Mouse (Mus musculus) CD4-positive, CD25-positive, alpha-beta regulatory T cell, adult 4 months (primary cell): Measurements from ENCODE around the gene Ccne1. TPM values are rescaled to one million over a fixed set of nuclear protein-coding genes. Genes with fewer than 3 reads are reported as not detected.
"Not testable (repeated sequence)": the region's sequence is repeated elsewhere in the genome, so short reads cannot be mapped to it uniquely, and the experiment has no call there.

ENCODE experiments used
- ATAC-seq: one replicate; pipeline ENCODE4 v1.8.0; 2017
- polyA plus RNA-seq, 2 experiments: library from polyadenylated mRNA; unstranded; fragments of 100-300 nt; shearing (Covaris generic); gene quantifications; one replicate each; pipeline ENCODE4 v1.2.1; 2017

Gene Ccne1
- polyA plus RNA-seq: 1 to 10 TPM; 3.3 to 3.5 TPM

DNA sequence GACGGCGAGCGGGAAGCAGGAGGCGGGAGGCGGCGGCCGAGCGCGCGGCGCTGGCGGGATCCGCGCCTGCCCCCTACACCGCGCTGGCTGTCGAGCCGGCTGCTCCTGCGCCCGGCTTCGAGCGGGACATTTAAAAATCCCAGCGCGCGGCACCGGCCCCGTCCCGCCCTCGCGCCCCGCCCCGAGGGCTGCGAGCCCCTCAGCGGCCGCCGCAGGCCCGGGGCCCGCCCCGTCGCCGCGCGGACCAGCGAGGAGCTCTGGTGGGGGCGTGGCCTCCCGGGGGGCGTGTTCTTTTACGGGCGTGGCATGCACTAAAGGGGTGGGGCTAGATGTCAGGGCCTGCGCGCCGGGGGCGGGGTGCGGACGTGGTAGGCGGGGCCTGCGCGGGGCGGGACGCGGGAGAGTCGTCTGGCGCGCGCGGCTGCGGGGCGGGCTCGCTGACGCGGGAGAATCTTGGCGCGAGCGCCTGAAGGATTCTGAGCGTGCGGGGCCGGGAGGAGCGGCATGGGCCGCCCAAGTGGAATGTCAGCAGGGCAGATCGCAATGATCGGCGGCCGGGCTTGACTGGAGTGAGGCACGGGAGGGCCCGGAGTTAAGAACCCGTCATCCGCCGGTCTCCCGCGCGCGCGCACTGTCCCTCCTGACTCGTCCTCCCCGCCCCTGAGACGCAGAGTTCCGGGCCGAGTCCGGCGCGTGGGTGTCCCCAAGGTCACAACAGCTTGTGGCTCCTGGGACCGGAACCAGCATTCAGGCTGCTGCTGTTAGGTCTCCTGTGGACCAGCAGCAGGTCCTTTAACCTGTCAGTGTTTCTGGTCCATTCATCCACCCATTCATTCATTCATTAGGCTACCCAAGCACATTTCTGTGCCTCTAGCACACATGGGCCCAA is at the start of gene Ccne1:
Ccne1 (minus strand) TSS at position 164 of the 889 bp plus-strand sequence.
- ATAC-seq: peak; percentile 85

DNA sequence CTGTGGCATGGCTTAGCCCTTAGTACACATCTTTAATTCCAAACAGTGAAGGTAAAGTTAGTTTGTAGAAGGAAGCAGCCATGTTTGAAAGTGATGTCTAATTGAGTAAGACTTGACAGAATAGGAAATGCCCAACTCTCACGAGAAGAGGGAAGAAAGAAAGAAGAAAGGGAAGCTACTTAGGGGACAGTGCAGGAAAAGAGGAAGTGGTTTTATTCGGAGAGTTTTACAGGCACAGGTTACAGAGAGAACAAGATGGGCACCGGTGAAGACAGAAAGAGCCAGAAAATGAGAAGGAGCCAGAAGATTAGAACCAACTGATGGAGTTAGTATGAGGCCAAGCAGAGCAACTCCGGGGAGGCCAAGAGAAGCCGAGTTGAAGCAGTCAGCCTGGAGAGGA is 48.5 kb upstream of the Ccne1 start:
- no peak for ATAC-seq

DNA sequence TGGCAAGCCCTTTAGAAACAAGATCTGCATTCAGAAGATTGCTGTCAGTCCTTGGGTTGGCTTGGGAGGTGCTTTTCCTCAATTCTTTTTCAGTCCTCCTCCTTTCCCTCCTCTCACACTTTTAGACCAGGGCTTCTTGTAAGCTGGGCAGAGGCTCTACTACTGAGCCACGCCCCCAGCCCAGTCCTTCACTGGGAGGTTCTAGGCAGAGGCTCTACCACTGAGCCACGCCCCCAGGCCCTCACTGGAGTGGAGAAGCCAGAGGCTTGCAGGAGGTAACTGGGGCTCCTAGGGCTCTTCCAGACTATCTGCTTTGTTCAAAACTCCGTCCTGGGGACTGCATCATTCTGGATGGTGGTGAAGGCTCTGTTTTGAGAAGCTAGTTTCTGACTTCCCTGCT is 45.2 kb upstream of the Ccne1 start:
- no peak for ATAC-seq

DNA sequence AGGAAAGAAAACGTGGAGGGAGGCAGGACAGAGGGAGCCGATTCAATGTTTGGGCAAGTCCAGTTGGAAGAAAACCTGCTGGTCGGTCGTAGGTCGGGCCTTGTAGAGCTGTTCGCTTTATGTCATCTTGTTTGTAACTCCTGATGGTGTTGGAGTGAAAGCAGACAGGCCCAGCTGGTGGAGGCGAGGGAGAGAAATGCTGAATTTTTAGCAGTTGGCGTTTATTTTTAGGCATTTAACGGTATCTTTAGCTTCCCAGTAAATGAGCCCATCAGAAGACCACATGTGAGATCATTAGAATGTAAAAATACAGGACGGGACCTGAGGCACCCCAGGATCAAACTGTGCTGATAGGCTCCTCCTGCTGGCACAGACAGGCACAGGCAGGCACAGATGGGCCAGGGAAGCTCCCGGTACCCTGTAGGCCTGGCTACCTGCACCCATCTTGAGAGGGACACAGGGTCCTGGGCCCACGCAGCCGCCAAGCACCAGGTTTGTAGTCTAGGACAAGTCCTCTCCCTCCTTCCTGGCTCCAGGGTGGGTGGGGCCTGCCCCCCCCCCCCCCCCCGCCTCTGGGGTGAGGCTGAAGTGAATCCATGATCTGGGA is 44.5 kb upstream of the Ccne1 start:
- ATAC-seq: no peak

DNA sequence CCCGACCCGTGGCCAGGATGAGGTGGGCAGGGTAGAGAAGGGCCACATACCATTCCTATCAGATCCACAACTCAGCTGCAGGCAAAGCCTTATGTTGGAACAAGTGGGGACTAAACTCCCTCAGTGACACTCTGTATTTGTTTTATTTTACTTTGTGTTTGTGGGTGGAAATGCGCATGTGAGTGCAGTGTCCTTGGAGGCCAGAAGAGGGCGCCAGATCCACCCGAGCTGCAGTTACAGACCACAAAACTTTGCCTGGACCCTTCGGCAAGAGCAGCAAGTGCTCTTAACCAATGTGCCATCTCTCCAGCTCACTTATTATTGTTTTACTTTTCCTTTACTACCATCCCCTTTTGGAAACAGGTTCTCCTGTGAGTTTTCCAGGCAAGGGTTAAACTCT is 40.1 kb upstream of the Ccne1 start:
- no peak for ATAC-seq

DNA sequence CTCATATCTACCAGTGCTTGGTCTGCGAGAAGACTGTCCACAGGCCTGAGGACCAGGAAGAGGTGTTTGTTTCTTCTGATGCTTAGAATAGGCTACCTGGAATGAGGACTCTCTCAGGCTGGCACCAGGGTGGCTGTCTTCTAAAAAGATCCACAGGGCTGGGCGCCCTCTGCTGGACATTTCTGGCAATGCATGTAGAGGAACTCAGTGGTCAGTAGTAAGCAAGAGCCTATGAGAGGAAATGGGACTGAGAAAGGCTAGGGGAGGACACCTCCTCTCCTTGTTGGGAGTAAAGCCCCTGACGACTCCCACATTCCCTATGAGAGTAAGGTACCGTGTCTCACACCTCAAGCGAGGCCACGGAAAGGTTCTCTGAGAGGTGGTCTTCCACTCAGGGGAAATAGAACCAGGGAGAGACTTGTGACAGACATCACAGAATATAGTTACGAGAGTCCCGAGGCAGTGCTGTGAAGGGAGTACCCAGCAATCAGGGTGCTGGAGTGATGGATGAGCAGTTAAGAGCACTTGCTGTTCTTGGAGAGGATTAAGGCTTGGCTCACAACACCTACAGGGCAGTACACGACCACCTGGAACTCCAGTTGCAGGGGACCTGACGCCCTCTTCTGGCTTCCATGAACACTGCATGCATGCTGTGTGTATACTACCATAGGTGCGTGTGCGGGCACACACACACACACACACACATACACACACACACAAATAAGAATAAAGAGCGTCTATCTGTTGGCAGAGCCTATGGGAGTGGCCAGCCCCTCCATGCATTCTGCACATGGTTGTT is 34.6 kb upstream of the Ccne1 start:
- ATAC-seq: peak; percentile 80

DNA sequence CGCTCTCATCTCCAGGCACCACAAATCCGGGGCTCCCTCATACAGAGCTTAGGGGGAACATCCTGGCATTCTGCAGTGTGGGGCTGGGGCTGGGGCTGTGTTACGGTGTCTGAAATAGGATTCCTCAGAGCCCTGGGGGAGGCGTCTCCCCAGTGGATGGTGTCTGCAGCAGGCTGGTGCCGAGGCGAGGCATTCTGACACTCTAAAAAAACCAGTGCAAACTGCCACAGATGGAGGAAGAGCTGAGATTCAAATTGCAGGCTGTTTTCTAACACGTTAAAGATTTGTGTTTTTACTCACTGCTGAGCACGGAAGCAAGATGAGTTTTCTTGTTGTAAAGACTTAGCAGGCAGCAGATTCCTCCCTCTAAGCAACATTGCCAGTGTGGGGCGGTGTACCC is 33.0 kb upstream of the Ccne1 start:
- no peak for ATAC-seq

DNA sequence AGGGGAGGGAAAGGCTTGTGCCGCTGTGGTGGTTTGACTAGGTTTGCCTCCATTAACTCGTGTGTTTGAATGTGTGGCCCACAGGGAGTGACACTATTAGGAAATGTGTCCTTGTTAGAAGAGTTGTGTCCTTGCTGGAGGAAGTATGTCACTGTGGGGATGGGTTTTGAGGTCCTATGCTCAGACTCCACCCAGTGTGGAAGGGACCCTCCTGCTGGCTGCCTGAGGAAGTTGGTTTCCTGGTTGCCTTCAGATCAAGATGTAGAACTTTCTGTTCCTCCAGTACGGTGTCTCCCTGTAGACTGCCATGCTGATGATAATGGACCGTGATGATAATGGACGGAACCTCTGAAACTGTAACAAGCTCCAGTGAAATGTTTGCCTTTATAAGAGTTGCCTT is 27.1 kb upstream of the Ccne1 start:
- ATAC-seq: no peak

DNA sequence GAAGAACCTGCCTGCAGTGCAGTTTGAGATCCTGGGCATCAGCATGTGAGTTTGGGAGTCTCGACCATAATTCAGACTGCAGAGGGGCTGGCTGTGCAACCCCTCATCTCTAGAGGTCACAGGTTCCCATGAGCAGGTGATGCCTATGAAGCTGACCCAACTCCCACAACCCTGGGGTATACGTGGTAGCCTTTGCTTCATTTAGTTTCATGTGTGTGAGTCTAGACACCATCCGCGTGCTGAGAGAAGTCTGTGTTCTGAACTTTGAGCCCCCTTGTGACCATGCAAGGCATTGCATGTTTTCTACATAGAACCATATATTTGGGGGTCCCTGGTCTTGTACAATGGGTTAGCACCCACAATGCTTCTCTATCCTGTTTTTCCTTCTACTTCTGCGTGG is 23.9 kb upstream of the Ccne1 start:
- ATAC-seq: peak; percentile 93

DNA sequence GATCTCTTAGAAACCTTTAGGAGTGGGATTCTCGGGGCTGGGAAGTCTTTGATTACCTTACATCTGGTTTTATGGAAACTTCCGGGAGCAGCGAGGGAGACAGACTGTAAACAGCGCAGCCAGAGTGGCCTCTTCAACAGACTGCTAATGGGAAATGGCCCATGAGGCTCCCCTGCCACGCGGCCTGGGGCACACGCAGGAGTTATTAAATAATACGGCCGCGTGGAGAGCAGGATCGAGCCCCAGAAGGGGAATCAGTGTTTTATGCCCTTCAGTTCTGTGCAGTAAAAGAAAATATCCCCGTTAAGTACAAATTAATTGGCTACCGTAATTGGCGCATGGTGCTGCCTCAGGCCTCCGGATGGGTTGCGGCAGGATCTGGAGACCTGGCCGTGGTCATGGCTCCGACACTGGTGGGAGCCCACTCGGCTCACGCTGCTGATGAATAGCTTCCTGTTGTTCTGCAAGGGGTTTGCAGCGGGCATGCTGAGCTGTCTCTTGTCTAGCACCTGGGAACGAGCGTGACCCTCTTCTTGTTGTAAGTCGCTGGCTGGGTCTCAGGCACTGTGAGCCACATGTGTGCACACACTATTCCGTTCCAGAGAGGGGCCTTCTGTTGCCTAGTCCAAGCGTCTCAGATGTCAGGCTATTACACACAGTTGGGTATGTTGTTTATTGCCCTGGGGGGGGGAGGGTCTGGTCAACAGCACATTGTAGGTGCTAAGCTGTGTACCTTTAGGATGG is 22.8 kb upstream of the Ccne1 start:
- no peak for ATAC-seq

DNA sequence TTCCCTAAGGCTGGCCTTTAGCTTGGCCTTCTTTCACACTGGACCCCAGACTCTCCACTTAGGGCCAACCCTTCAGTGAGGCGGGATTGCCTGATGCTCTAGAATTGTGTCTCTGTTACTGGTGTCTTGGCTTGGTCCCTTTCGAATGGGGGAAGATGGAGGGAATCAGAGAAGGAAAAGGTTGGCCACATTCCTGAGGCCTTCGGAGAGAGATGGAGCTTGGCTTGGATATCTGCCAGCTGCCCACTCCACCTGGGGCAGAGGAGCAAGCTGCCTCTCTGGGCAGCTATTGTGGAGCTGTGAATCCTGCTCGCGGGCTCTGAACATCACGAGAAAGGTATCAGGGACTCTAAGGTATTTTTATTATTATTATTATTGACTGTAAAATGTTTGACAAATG is 22.2 kb upstream of the Ccne1 start:
- ATAC-seq: no peak

DNA sequence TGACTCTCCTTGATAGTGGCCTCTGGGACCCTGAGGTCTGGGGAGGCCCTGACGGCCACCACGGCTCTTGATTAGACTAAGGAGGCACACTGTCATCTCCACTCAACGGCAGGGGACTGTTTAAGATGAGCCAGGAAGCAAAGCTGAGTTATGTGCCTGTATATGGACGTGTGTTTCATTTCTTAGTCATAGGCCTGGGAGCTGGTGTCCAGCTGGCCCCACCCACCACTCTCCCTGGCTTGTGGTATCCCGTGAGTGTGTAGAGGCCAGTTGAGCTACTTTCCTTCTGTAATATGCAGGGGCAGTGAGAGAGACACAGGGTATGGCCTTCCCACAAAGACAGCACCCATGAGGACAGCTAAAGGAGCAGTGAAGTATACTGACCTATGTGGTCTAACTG is 20.9 kb upstream of the Ccne1 start:
- ATAC-seq: not testable (repeated sequence)

DNA sequence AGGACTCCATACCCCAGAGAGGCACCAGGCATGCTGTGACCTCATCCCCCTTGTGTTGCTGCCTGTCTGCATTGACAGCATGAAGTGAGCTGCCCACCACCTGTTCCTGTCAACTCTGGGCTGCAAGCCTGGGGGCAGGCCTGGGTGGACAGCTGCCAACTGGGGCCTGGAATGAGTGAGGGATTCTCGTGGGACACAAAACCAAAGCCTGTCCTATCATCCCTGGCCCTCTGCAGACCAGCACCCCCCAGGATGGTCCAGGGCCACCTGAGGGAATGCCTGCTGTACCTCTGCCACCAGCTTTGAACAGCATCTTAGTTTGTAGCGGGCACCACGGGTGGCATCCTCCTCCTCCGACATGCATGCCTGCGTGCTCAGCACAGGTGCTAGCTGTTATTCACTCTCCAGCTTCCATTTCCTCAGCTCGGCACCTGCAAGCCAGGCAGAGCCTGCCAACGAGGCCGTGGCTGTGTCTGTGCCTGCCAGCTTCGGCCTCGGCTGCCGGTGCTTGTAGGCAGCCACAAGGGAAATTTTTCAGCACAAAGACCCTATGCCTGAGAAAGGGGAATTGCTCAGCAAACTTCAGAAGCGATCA is 18.3 kb upstream of the Ccne1 start:
- no peak for ATAC-seq

DNA sequence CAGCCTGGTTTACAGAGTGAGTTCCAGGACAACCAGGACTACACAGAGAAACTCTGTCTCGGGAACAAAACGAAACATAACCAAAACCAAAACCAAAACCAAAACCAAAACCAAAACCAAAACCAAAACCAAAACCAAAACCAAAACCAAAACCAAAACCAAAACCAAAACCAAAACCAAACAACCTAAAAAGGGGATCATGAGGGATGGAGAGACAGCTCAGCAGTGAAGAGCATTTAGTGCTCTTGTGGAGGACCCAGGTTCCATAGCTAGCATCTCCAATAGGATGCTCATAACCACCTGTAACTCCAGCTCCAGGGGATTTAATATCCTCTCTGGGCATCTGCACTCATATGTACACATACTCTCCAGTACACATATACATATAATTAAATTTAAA is 16.8 kb upstream of the Ccne1 start:
- ATAC-seq: peak; percentile 67

DNA sequence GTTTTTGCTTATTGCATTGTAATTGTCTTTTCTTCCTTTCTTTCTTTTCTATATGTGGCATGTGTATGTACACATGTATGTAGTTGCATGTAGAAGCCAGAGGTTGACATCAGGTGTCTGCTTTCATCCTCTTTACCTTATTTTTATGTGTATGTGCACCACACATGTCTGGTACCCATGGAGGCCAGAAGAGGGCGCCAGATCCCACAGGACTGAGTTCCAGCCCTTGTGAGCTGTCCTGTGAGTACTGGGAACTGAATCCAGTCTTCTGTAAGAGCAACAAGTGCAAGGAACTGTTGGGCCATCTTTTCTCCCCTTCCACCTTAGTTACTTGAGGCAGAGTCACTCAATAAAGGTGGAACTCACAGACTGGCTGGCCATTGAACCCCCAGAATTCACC is 11.3 kb upstream of the Ccne1 start:
- no peak for ATAC-seq

DNA sequence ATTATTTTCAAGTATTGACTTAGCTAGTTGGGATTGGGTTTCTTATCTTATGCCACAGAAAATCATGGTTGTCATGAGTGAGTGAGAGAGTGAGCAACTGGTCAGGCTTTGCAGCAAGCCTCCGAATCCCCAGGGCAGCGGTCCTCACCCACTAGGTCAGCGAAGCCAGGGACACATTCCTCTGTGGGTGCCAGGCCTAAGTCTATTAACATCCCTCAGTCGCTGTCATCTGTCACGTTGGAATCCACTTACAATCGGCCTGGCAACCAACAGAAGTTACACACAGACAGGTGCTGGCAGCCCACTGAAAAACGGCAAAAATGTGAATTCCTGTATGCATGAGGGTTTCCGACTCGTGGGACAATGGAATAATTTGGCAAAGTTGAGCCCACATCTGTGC is 5.1 kb upstream of the Ccne1 start:
- ATAC-seq: no peak

DNA sequence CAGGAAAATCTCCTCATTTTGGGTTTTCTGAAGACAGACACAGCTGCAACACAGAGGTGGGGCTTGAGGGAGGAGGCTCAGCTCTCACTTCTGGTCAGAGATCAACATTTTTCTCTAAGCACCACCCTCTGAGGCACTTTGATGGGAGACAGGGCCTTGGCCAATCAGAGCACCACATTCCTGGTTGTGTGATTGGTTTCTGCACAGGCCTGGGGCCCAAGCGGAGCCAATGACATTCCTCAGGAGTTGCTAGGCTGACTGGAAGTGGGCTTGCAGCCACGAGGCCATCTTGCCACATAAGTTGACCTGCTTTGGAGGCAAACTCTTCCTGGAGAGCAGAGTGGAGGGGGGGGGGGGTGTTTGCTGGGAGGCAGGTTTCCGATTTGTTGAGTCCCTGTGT is 4.7 kb upstream of the Ccne1 start:
- no peak for ATAC-seq

DNA sequence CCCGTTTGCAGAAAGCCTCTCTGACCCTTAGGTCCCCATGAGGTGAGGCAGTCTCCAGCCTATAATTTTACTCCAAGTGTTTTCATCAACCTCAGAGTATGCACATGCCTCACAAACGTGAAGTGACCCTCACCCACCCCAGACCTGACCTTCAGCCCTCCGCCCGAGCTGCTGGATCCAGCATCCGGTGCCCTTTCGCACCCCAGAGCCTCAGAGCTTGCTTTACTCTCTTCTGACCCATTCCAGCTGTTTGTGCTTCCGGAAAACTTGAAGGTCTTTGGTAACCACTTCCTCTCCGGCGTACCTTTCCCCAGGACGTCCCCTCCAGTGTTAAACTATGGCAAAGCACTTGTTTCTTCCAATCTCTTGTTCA is 912 bp upstream of the Ccne1 start:
- peak; percentile 28 for ATAC-seq

DNA sequence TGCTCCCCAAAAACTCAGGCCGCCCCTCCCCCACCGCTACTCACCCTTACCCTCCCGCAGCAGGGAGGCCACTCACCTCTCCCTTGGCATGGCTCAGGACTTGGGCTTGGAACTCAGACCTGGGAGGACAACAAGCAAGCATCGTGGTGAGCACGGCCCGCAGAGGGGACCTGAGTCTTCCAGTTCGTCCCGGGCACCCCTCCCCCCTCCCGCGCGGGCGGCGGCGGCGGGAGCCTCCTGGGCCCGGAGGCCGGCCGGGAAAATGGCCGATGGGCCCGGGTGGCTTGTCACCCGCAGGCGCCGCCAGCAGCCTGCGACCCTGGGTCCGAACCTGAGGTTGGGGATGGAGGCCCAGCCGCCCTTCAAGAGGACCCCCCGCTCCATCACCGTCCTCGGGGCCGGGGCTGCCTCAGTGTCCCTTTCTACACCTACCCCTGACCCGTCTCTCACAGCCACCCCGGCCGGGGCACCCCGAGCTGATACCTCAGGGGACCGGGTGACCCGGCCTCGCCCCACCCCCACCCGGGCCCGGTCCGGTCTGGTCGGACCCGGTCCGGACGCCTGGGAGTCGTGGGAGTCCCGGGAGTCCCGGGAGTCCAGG is 523 bp downstream of the Ccne1 start:
- no peak for ATAC-seq

DNA sequence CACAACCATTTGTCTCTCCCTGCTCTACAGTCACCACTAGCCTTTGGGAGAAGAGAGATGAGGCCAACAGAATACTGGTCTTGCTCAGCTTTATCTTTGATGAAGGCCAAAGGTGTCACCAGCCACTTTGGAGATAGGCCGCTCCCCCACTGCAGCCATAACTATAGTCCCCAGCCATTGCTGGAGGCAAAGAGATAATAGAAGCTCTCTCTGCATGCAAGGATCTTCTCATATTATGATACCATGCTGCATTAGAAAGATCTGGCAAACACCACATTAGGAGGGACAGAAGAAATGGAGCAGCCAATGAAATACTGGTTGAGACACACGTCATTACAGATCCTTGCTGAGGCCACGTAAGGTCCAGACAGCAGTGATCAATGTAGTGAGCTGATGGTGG is 2.0 kb downstream of the Ccne1 start:
- no peak for ATAC-seq

DNA sequence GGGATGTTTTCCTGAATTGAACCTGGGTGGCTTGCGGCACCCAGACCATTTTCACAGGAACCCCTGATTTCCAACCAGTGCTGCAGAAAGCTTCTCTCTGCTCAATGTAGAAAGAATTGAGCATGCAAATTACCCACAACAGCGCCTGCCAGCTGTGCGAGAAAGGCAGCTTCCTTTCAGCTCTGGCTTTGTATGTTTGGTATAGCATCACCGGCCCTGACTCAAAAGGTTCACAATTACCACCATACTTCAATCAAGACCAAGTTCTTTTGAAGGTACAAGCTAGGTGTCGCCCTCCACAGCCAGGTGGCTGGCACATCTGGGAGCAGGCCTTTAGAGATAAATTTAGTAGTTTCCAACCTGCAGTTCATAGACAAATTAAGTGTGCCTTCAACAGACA is 3.2 kb downstream of the Ccne1 start:
- ATAC-seq: peak; percentile 17

DNA sequence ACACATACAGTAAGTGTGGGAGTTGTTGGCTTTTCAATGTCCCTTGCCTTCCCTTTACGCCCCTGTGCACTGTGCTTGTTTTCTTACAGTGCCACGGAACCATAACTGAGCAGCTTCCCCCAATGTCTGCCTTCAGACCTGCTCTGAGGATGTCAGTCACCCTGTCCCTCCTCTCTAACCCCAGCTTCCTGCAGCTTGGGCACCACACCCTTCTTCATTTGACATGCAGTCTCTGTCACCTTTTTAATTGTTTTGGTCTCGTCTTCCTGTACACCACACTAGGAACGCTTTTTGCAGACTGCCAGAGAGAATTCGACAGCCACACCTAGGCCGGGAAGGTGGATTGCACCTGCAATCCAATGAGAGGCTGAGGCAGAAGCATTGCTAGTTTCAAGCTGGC is 13.0 kb downstream of the Ccne1 start:
- peak; percentile 92 for ATAC-seq
